Mouse (Mus musculus): Measurements from ENCODE around the gene Fancf. TPM values are rescaled to one million over a fixed set of nuclear protein-coding genes. Genes with fewer than 3 reads are reported as not detected.

The Fancf gene
- 1 to 10 TPM in 10 of 26 experiments, under 1 TPM in 6, not detected in 10; 0.29 to 3.7 (median 1.2) TPM for total RNA-seq (2018; cell fraction: chromatin; rRNA removed)
- total RNA-seq (2018; cell fraction: cytosol; rRNA removed), result 1 to 10 TPM in 20 of 26 experiments, under 1 TPM in 6; 0.33 to 2.7 (median 1.6) TPM
- 1 to 10 TPM in 13 of 26 experiments, under 1 TPM in 8, not detected in 5; 0.44 to 7.8 (median 1.4) TPM for total RNA-seq (2018; cell fraction: nucleus; rRNA removed)
- 1.4 to 4.0 TPM (median 2.2 TPM) in 3 replicates for polyA plus RNA-seq (2018)

GRCm38 (mm10) chr7:51862097-51862492 is at the start of gene Fancf:
Fancf (minus strand) TSS chr7:51862267.
- Histone ChIP-seq H3K27ac (no peak within 1 kb of the TSS), H3K79me2 (ENCODE audit: inconsistent target) (no peaks in the 10 kb centered on the region; the same call in 1 of the 2 replicates)
- under 1% methylated on average over 43 of the region's 43 CpGs for WGBS (ENCODE audit: missing documents)

GRCm38 (mm10) chr7:51899066-51899465 is 37.0 kb upstream of the Fancf start:
- WGBS (ENCODE audit: missing documents), result 86% methylated on average over 6 of the region's 6 CpGs
- Histone ChIP-seq H3K36me3 (ENCODE audit: inconsistent target) (no peaks in the 10 kb centered on the region), H3K79me2 (ENCODE audit: inconsistent target) (no peaks in the 10 kb centered on the region), H3K27ac (no peak overlapping the region), H3K4me3 (ENCODE audit: inconsistent target) (no peak overlapping the region)

More at GRCm38 (mm10) chr7:51862097-51862492, at the start of gene Fancf:
- no peaks in the 10 kb centered on the region for H3K36me3 ChIP-seq (ENCODE audit: inconsistent target)
- H3K4me3 ChIP-seq (ENCODE audit: inconsistent target), result peak within 1 kb of the TSS; percentile 59

- no peaks in the 10 kb centered on the region for H3K79me2 ChIP-seq (ENCODE audit: inconsistent target)
- H3K4me3 ChIP-seq (ENCODE audit: inconsistent target), result no peak overlapping the region
- no peaks in the 10 kb centered on the region for H3K36me3 ChIP-seq (ENCODE audit: inconsistent target)
- WGBS (ENCODE audit: missing documents), result 100% methylated on average over 2 of the region's 2 CpGs
- H3K27ac ChIP-seq, result no peak overlapping the region
These were observed 32.9 kb upstream of the Fancf start for GRCm38 (mm10) chr7:51894939-51895338.

GRCm38 (mm10) chr7:51894133-51894801 is 32.2 kb upstream of the Fancf start:
- Histone ChIP-seq H3K4me3 (ENCODE audit: inconsistent target) (no peak overlapping the region), H3K36me3 (ENCODE audit: inconsistent target) (no peaks in the 10 kb centered on the region), H3K79me2 (ENCODE audit: inconsistent target) (no peaks in the 10 kb centered on the region), H3K27ac (no peak overlapping the region)
- 90% methylated on average over 4 of the region's 4 CpGs for WGBS (ENCODE audit: missing documents)

- Histone ChIP-seq H3K36me3 (ENCODE audit: inconsistent target) (no peaks in the 10 kb centered on the region), H3K79me2 (ENCODE audit: inconsistent target) (no peaks in the 10 kb centered on the region), H3K4me3 (ENCODE audit: inconsistent target) (no peak overlapping the region), H3K27ac (no peak overlapping the region)
- 93% methylated on average over 3 of the region's 4 CpGs for WGBS (ENCODE audit: missing documents)
These were observed 30.9 kb upstream of the Fancf start for GRCm38 (mm10) chr7:51893008-51893407.

GRCm38 (mm10) chr7:51892224-51892965 is 30.3 kb upstream of the Fancf start:
- H3K27ac ChIP-seq, result no peak overlapping the region
- 92% methylated on average over 1 of the region's 1 CpGs for WGBS (ENCODE audit: missing documents)
- no peak overlapping the region for H3K4me3 ChIP-seq (ENCODE audit: inconsistent target)
- H3K79me2 ChIP-seq (ENCODE audit: inconsistent target), result no peaks in the 10 kb centered on the region
- H3K36me3 ChIP-seq (ENCODE audit: inconsistent target), result no peaks in the 10 kb centered on the region

GRCm38 (mm10) chr7:51889601-51890000 is 27.5 kb upstream of the Fancf start:
- no peak overlapping the region for H3K27ac ChIP-seq
- H3K79me2 ChIP-seq (ENCODE audit: inconsistent target), result no peaks in the 10 kb centered on the region
- H3K4me3 ChIP-seq (ENCODE audit: inconsistent target), result no peak overlapping the region
- WGBS (ENCODE audit: missing documents), result 93% methylated on average over 7 of the region's 7 CpGs
- no peaks in the 10 kb centered on the region for H3K36me3 ChIP-seq (ENCODE audit: inconsistent target)

GRCm38 (mm10) chr7:51887678-51888567 is 25.9 kb upstream of the Fancf start:
- WGBS (ENCODE audit: missing documents), result 92% methylated on average over 11 of the region's 11 CpGs
- H3K27ac ChIP-seq, result no peak overlapping the region
- no peaks in the 10 kb centered on the region for H3K36me3 ChIP-seq (ENCODE audit: inconsistent target)
- H3K4me3 ChIP-seq (ENCODE audit: inconsistent target), result no peak overlapping the region
- H3K79me2 ChIP-seq (ENCODE audit: inconsistent target), result no peaks in the 10 kb centered on the region

GRCm38 (mm10) chr7:51885345-51885744 is 23.3 kb upstream of the Fancf start:
- H3K79me2 ChIP-seq (ENCODE audit: inconsistent target), result no peaks in the 10 kb centered on the region
- no peak overlapping the region for H3K4me3 ChIP-seq (ENCODE audit: inconsistent target)
- 93% methylated on average over 3 of the region's 3 CpGs for WGBS (ENCODE audit: missing documents)

GRCm38 (mm10) chr7:51880121-51880520 is 18.1 kb upstream of the Fancf start:
- Histone ChIP-seq H3K4me3 (ENCODE audit: inconsistent target) (no peak overlapping the region), H3K27ac (no peak overlapping the region), H3K79me2 (ENCODE audit: inconsistent target) (no peaks in the 10 kb centered on the region), H3K36me3 (ENCODE audit: inconsistent target) (no peaks in the 10 kb centered on the region)
- 93% methylated on average over 4 of the region's 4 CpGs for WGBS (ENCODE audit: missing documents)

More at GRCm38 (mm10) chr7:51885345-51885744, 23.3 kb upstream of the Fancf start:
- no peaks in the 10 kb centered on the region for H3K36me3 ChIP-seq (ENCODE audit: inconsistent target)
- H3K27ac ChIP-seq, result no peak overlapping the region

GRCm38 (mm10) chr7:51879136-51879723 is 17.2 kb upstream of the Fancf start:
- Histone ChIP-seq H3K27ac (no peak overlapping the region), H3K4me3 (ENCODE audit: inconsistent target) (peak overlapping the region; percentile 20; the same call in 1 of the 2 replicates), H3K79me2 (ENCODE audit: inconsistent target) (no peaks in the 10 kb centered on the region), H3K36me3 (ENCODE audit: inconsistent target) (no peaks in the 10 kb centered on the region)
- 2% methylated on average over 17 of the region's 17 CpGs for WGBS (ENCODE audit: missing documents)

- Histone ChIP-seq H3K27ac (no peak overlapping the region), H3K4me3 (ENCODE audit: inconsistent target) (peak overlapping the region; percentile 20; the same call in 1 of the 2 replicates)
- under 1% methylated on average over 8 of the region's 8 CpGs for WGBS (ENCODE audit: missing documents)
These were observed 16.7 kb upstream of the Fancf start for GRCm38 (mm10) chr7:51878730-51879129.

GRCm38 (mm10) chr7:51876316-51876715 is 14.2 kb upstream of the Fancf start:
- H3K4me3 ChIP-seq (ENCODE audit: inconsistent target), result no peak overlapping the region
- no peaks in the 10 kb centered on the region for H3K79me2 ChIP-seq (ENCODE audit: inconsistent target)
- no peak overlapping the region for H3K27ac ChIP-seq
- no peaks in the 10 kb centered on the region for H3K36me3 ChIP-seq (ENCODE audit: inconsistent target)

More at GRCm38 (mm10) chr7:51878730-51879129, 16.7 kb upstream of the Fancf start:
- H3K79me2 ChIP-seq (ENCODE audit: inconsistent target), result no peaks in the 10 kb centered on the region
- no peaks in the 10 kb centered on the region for H3K36me3 ChIP-seq (ENCODE audit: inconsistent target)

- no peak overlapping the region for H3K4me3 ChIP-seq (ENCODE audit: inconsistent target)
- H3K79me2 ChIP-seq (ENCODE audit: inconsistent target), result no peaks in the 10 kb centered on the region
- H3K27ac ChIP-seq, result no peak overlapping the region
- H3K36me3 ChIP-seq (ENCODE audit: inconsistent target), result no peaks in the 10 kb centered on the region
These were observed 10.5 kb upstream of the Fancf start for GRCm38 (mm10) chr7:51872597-51872996.

All from macrophage (primary cell).